Mouse (Mus musculus) left cerebral cortex, postnatal 14 days (tissue): ENCODE measurements around the gene Tmem204. TPM values are rescaled to one million over a fixed set of nuclear protein-coding genes. Genes with fewer than 3 reads are reported as not detected.
A peak's percentile ranks its signal among the peaks of the same experiment; 100 is the strongest.
"Not testable (repeated sequence)": the region's sequence is repeated elsewhere in the genome, so short reads cannot be mapped to it uniquely, and the experiment has no call there.

ENCODE experiments used
- DNase-seq, 2 experiments: peaks; one replicate each; pipeline ENCODE4 v3.0.0; 2021 to 2022; ENCODE audit warnings: low spot score in 2 of 2, mixed read lengths in 1 of 2
- intact Hi-C: fragments of 180-260 bp; cut with DNase I; formaldehyde crosslinking; loops from one replicate; pipeline ENCODE4 v1.15.1; 2025
- long read RNA-seq, 2 experiments: library from polyadenylated mRNA; stranded (forward); transcript quantifications; one replicate each; pipeline ENCODE4 v2.0.0; 2021
- total RNA-seq, 2 experiments: library from RNA; stranded (reverse); gene quantifications; 2 replicates each; pipeline ENCODE4 v1.2.3; 2021

The Tmem204 gene
- total RNA-seq, result 10 to 100 TPM in 1 of 2 experiments, 1 to 10 TPM in 1; 9.5 to 11.9 TPM
- long read RNA-seq, experiment 1, transcript Tmem204-201 (3 exons, 1,846 nt), result major isoform, 13 of 15 reads
- long read RNA-seq, experiment 1, partial matches to known transcripts, result 1 of 15 reads
- long read RNA-seq, experiment 1, other reads (novel, unspliced or antisense), result 0 of 15 reads
- long read RNA-seq, experiment 2, transcript Tmem204-201 (3 exons, 1,846 nt), result major isoform, 17 of 19 reads
- long read RNA-seq, experiment 2, partial matches to known transcripts, result 0 of 19 reads
- long read RNA-seq, experiment 2, other reads (novel, unspliced or antisense), result 2 of 19 reads

GRCm38 (mm10) chr17:25083444-25083931 lies at the start of gene Tmem204:
Gene Tmem204 (minus strand): TSS chr17:25083591.
- intact Hi-C loops, result no loop called here
- DNase-seq, result peak; percentile 18 to 34

GRCm38 (mm10) chr17:25130060-25130459 lies 46.7 kb upstream of the Tmem204 start:
- no peak for DNase-seq
- intact Hi-C loops, result no loop called here

DNA sequence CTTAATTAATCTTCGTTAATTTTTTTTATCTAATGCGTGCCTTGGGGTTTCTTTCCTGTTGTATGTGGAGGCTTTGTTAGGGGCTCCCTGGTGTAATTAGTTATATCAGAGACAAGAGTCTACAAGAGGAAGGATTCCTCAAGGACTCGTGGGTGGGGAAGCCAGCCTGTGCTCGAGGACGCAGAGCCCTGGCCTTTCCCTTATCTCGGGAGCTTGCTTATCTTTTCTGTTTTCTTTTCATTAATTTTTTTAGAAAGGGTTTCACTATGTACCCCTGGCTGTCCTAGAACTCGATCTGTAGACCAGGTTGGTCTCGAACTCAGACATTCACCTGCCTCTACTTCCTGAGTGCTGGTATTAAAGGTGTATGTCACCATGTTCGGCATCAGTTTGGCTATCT lies 44.3 kb upstream of the Tmem204 start:
- DNase-seq, result no peak
- intact Hi-C loops, result no loop called here

GRCm38 (mm10) chr17:25127079-25127478 lies 43.7 kb upstream of the Tmem204 start:
- intact Hi-C loops, result no loop called here
- no peak for DNase-seq

- DNase-seq, intact Hi-C loops: not testable (repeated sequence)
Observed at GRCm38 (mm10) chr17:25125442-25126060, 42.2 kb upstream of the Tmem204 start.

- intact Hi-C loops, result no loop called here
Observed at GRCm38 (mm10) chr17:25123979-25124378, 40.6 kb upstream of the Tmem204 start.

DNA sequence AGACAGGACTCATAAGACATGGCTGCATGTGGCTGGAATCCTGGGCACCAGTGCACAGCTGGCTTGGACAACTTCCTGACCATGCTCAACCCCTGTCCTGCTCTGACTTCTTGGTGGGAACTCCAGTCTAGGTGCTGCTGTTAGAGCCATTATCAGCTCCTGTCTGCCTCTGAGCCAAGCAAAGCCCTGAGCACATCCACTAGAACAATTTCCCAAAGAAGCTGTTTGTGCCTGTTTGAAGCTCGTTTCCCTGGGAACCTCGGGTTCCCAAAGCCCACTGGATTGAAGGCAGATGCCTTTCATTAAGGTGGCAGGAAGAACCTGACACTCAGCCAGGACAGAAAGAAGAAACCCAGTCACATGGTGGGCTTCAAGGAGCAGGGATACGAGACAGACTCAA lies 37.0 kb upstream of the Tmem204 start, which contains the start of gene Ptx4:
Gene Ptx4, plus strand, starts transcription at position 355 of the 400 bp plus-strand sequence.
- intact Hi-C loops, result no loop called here
- peak in 1 of 2 experiments; percentile 54 for DNase-seq

More at GRCm38 (mm10) chr17:25123979-25124378, 40.6 kb upstream of the Tmem204 start:
- no peak for DNase-seq

GRCm38 (mm10) chr17:25117263-25117662 lies 33.9 kb upstream of the Tmem204 start:
- intact Hi-C loops, result loop anchor here (5.0 kb wide), 1 partner anchor 65 kb away; the partner anchor contains the start of gene BC003965

DNA sequence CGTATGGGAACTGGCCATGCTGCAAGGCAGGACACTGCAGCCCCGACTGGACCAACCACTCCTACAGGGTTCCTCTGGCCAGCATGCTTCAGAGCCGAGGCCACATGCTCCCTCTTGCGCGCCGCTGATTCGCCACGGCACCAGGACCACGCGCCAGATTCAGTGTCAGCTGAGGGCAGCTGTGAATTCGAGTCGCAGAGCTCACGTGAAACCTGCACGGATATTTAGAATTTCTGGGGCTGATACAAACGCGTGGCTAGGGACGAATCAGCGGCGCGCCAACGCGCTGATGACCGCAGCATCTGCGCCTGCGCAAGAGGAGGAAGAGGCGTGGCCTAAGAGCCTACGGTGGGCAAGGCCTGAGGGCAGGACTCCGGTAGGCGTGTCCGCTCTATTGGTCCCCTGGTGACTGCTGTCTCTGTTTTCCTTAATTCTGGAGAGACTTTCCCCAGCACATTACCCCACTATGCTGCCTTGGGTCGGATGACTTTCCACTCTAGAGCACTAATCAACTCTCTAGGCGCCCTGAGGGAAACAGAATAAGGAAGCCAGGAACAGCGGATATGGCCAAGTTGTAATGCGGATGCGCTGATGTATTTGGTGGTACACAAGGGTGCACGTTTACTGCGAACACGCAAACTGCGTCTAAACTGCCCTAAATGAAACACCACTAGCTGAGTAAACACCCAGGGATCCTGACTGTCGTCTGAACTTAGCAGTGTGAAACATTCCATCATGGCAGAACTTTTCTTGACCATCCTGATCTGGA lies 32.5 kb upstream of the Tmem204 start, which contains the start of gene Telo2:
Gene Telo2, minus strand, starts transcription at position 304 of the 769 bp plus-strand sequence.
- peak; percentile 93 to 94 for DNase-seq
- intact Hi-C loops, result loop anchor here (5.0 kb wide), 1 partner anchor 66 kb away; the partner anchor contains the start of gene BC003965

More at GRCm38 (mm10) chr17:25117263-25117662, 33.9 kb upstream of the Tmem204 start:
- DNase-seq, result peak in 1 of 2 experiments; percentile 26

DNA sequence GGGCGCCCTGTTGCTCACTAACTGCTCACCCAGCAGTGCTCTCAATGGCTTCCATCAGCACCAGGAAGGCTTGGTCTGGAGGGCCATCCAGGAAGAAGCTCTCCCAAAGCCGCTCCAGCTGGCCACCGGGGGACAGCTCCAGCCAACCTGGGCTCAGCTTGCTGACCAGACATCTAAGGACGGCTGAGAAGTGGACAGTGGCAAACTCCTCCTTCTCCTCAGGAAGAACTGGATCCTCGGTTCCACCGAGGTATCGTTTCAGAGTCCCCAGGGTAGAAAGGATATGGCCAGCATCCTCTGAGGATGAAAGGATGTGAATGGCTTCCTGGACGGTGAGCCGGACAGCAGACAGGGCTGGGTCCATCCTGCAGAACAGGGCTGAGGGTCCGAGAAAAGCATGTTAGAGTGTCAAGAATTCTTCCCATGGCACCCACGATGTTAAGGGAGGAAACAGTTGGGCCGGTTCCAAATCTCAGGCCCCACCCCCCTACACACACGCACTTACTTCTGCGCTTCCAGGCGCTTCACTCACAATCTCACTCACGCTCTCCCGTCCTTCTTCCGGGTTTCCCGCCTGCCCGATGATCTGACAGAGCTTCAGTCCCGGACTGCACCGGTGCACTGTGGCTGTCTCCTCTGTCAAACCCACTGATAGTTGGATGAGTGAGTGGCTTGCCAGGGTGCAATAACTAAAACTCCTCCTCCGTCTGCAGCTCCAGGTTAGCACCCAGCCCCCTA lies 31.7 kb upstream of the Tmem204 start:
- intact Hi-C loops, result loop anchor here (5.0 kb wide), 1 partner anchor 67 kb away; the partner anchor contains the start of gene BC003965
- peak in 1 of 2 experiments; percentile 19 for DNase-seq

DNA sequence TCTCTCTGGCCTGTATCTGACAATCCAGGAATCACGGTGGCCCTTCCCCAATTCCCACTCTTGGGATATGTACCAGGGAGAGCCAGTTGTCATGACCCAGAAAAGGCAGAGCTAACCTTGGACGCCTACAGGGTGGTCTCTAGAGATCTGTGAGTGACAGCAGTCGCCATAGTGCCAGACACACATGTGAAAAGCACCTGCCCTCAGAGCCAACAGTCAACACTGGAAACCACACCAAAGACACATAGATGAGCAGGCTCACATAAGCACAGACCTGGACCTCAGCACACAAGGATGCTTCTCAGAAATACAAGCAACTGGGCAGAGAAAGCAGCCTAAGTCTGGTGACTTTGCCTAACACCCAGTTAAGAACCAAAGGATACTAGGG lies 29.0 kb upstream of the Tmem204 start:
- intact Hi-C loops, result no loop called here
- DNase-seq, result no peak

- intact Hi-C loops, result no loop called here
- DNase-seq, result peak; percentile 40 to 75
Observed at GRCm38 (mm10) chr17:25111739-25112422, 28.5 kb upstream of the Tmem204 start.

DNA sequence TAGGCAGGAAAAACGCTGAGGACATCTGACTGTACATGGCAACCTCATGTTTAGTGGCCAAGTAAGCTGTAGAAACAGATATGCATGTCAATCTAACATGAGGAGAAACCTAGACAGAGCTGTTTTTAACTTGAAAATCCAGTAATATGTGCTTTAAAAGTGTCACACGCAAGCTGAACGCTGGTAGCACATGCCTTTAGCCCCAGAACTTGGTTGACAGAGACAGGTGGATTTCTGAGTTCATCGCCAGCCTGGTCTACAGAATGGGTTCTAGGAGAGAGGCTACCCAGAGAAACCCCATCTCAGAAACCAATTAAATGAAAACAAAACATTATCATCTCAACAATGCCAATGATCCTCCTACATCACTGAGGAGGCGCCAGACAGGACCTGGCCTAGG lies 27.8 kb upstream of the Tmem204 start:
- intact Hi-C loops, result no loop called here
- DNase-seq, result no peak

DNA sequence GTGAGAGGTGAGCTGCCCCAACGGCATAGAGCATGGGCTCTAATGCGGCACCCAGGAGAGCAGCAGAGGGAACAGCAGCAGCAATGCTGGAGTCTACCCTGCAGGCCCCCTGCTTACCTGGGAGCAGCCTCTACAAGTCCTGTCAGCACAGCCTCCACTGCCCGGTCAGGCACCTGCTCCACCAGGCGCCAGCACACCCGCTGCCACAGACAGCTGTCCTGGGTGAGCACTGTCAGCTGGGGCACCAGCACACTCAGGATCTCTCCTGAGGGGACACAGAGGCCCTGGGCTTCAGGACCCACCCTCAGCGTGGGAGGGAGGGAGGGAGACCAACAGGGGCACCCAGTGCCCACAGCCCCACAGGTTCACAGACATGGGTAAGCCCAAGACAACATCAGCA lies 27.2 kb upstream of the Tmem204 start:
- DNase-seq, result no peak
- intact Hi-C loops, result no loop called here

- no peak for DNase-seq
- intact Hi-C loops, result no loop called here
Observed at GRCm38 (mm10) chr17:25109578-25109977, 26.2 kb upstream of the Tmem204 start.

GRCm38 (mm10) chr17:25107786-25108185 lies 24.4 kb upstream of the Tmem204 start:
- intact Hi-C loops, result no loop called here
- DNase-seq, result no peak

DNA sequence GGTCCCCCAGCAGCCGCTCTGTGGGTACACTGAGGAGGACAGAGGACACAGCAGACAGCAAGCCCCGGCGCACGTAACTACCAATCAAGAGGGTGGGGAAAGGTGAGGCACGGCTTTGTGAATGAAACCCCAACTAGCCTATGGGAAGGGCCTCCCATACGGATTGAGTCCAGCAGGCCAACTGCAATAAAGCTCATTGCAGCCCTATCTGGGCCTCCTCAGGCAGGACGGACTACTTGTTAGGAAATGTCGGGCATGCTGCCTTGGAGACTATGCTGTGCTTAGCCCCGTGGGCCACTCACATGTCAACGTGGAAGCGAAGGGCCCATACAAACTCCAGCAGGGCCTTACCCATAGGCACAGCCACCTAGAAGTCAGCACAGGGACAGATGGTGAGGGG lies 17.9 kb upstream of the Tmem204 start:
- intact Hi-C loops, result no loop called here
- no peak for DNase-seq

DNA sequence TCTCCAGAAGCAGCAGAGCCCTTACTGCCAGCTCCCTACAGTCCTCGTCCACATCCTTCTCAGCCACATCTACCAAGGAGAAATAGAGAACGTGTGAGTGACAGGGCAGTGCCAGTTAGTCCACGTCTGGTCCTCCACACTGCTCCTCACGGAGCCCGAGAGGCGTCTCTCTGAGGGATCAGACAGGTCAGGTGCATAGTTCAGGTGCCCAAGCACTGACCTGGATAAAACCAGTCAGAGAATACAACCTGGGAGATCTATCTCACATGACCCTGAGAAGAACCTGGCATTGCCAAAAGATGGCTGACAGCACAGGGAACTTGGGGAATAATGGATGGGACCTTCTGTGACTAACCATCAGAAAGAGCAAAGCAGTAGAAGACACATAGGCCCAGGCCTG lies 16.7 kb upstream of the Tmem204 start:
- intact Hi-C loops, result no loop called here
- DNase-seq, result no peak
